Mouse (Mus musculus): ENCODE data around the gene Wipf1. TPM values are rescaled to one million over a fixed set of nuclear protein-coding genes. Genes with fewer than 3 reads are reported as not detected.

The Wipf1 gene
- polyA plus RNA-seq, 1 experiment from 2014 or later: 10.3 TPM

GRCm38 (mm10) chr2:73389951-73390350, 139.6 kb downstream of the Wipf1 start:
- Histone ChIP-seq H3K36me3 (ENCODE audit: control insufficient read depth, insufficient read depth) (no peaks in the 10 kb centered on the region), H3K9me3 (ENCODE audit: control insufficient read depth) (no peaks in the 10 kb centered on the region), H3K27me3 (replicated peaks; ENCODE audit: control insufficient read depth, insufficient read depth, low read length) (no peaks in the 10 kb centered on the region), H3K9ac (ENCODE audit: low read depth, low read length) (no peak overlapping the region), H3K4me1 (replicated peaks; ENCODE audit: control insufficient read depth, insufficient read depth, low read length) (no peaks in the 10 kb centered on the region), H3K4me3 (ENCODE audit: low read depth, low read length) (no peak overlapping the region), H3K4me2 (replicated peaks; ENCODE audit: low read depth) (no peak overlapping the region), H3K27ac (ENCODE audit: low read depth, low read length) (no peak overlapping the region)
- no peak for TF ChIP-seq CTCF (IDR thresholded peaks at IDR 0.05; ENCODE audit: low read depth)
- 89% methylated on average over 3 of the region's 3 CpGs for WGBS
- ATAC-seq: no peak

- no peak for ATAC-seq
- no peak overlapping the region for H3K27ac ChIP-seq (ENCODE audit: low read depth, low read length)
- no peak overlapping the region for H3K4me2 ChIP-seq (replicated peaks; ENCODE audit: low read depth)
- no peaks in the 10 kb centered on the region for H3K4me1 ChIP-seq (replicated peaks; ENCODE audit: control insufficient read depth, insufficient read depth, low read length)
- WGBS: 87% methylated on average over 1 of the region's 1 CpGs
- H3K4me3 ChIP-seq (ENCODE audit: low read depth, low read length): no peak overlapping the region
- TF ChIP-seq CTCF (IDR thresholded peaks at IDR 0.05; ENCODE audit: low read depth): no peak
- H3K36me3 ChIP-seq (ENCODE audit: control insufficient read depth, insufficient read depth): no peaks in the 10 kb centered on the region
- H3K9ac ChIP-seq (ENCODE audit: low read depth, low read length): no peak overlapping the region
- H3K9me3 ChIP-seq (ENCODE audit: control insufficient read depth): no peaks in the 10 kb centered on the region
- no peaks in the 10 kb centered on the region for H3K27me3 ChIP-seq (replicated peaks; ENCODE audit: control insufficient read depth, insufficient read depth, low read length)
Observed at GRCm38 (mm10) chr2:73387806-73388205, 141.7 kb downstream of the Wipf1 start.

GRCm38 (mm10) chr2:73386356-73387046, 143.0 kb downstream of the Wipf1 start, which contains the start of gene Gpr155:
Gene Gpr155 (minus strand): TSS chr2:73386572.
- 0 out of 2 replicates have a peak, but pooled peaks have one; percentile 9 for TF ChIP-seq CTCF (IDR thresholded peaks at IDR 0.05; ENCODE audit: low read depth)
- Histone ChIP-seq H3K27ac (ENCODE audit: low read depth, low read length) (peak within 1 kb of the TSS; percentile 78), H3K4me2 (replicated peaks; ENCODE audit: low read depth) (peak within 1 kb of the TSS; percentile 99), H3K4me3 (ENCODE audit: low read depth, low read length) (peak within 1 kb of the TSS; percentile 68), H3K27me3 (replicated peaks; ENCODE audit: control insufficient read depth, insufficient read depth, low read length) (no peaks in the 10 kb centered on the region), H3K9ac (ENCODE audit: low read depth, low read length) (peak within 1 kb of the TSS; percentile 62), H3K9me3 (ENCODE audit: control insufficient read depth) (no peaks in the 10 kb centered on the region), H3K36me3 (ENCODE audit: control insufficient read depth, insufficient read depth) (peaks cover 7% of the 10 kb centered on the region; the same call in 1 of the 2 replicates), H3K4me1 (replicated peaks; ENCODE audit: control insufficient read depth, insufficient read depth, low read length) (no peaks in the 10 kb centered on the region)
- ATAC-seq: peak; percentile 98
- under 1% methylated on average over 44 of the region's 44 CpGs for WGBS

- Histone ChIP-seq H3K4me3 (ENCODE audit: low read depth, low read length) (peak overlapping the region; percentile 68), H3K27me3 (replicated peaks; ENCODE audit: control insufficient read depth, insufficient read depth, low read length) (no peaks in the 10 kb centered on the region), H3K4me2 (replicated peaks; ENCODE audit: low read depth) (peak overlapping the region; percentile 99), H3K36me3 (ENCODE audit: control insufficient read depth, insufficient read depth) (peaks cover 7% of the 10 kb centered on the region; the same call in 1 of the 2 replicates), H3K27ac (ENCODE audit: low read depth, low read length) (peak overlapping the region; percentile 72; the same call in 1 of the 2 replicates), H3K9me3 (ENCODE audit: control insufficient read depth) (no peaks in the 10 kb centered on the region), H3K9ac (ENCODE audit: low read depth, low read length) (peak overlapping the region; percentile 62), H3K4me1 (replicated peaks; ENCODE audit: control insufficient read depth, insufficient read depth, low read length) (no peaks in the 10 kb centered on the region)
- peak; percentile 19 for ATAC-seq
- no peak for TF ChIP-seq CTCF (IDR thresholded peaks at IDR 0.05; ENCODE audit: low read depth)
- under 1% methylated on average over 28 of the region's 29 CpGs for WGBS
Observed at GRCm38 (mm10) chr2:73385641-73386355, 143.7 kb downstream of the Wipf1 start.

GRCm38 (mm10) chr2:73385172-73385571, 144.4 kb downstream of the Wipf1 start:
- H3K27me3 ChIP-seq (replicated peaks; ENCODE audit: control insufficient read depth, insufficient read depth, low read length): no peaks in the 10 kb centered on the region
- H3K9ac ChIP-seq (ENCODE audit: low read depth, low read length): no peak overlapping the region
- no peaks in the 10 kb centered on the region for H3K9me3 ChIP-seq (ENCODE audit: control insufficient read depth)
- H3K4me3 ChIP-seq (ENCODE audit: low read depth, low read length): peak overlapping the region; percentile 68; the same call in 1 of the 2 replicates
- ATAC-seq: no peak
- TF ChIP-seq CTCF (IDR thresholded peaks at IDR 0.05; ENCODE audit: low read depth): no peak
- peak overlapping the region; percentile 99 for H3K4me2 ChIP-seq (replicated peaks; ENCODE audit: low read depth)
- 69% methylated on average over 4 of the region's 4 CpGs for WGBS
- peaks cover 7% of the 10 kb centered on the region; the same call in 1 of the 2 replicates for H3K36me3 ChIP-seq (ENCODE audit: control insufficient read depth, insufficient read depth)
- no peaks in the 10 kb centered on the region for H3K4me1 ChIP-seq (replicated peaks; ENCODE audit: control insufficient read depth, insufficient read depth, low read length)
- H3K27ac ChIP-seq (ENCODE audit: low read depth, low read length): no peak overlapping the region

GRCm38 (mm10) chr2:73380298-73380975, 149.1 kb downstream of the Wipf1 start:
- Histone ChIP-seq H3K4me2 (replicated peaks; ENCODE audit: low read depth) (no peak overlapping the region), H3K4me1 (replicated peaks; ENCODE audit: control insufficient read depth, insufficient read depth, low read length) (no peaks in the 10 kb centered on the region), H3K9me3 (ENCODE audit: control insufficient read depth) (no peaks in the 10 kb centered on the region), H3K27ac (ENCODE audit: low read depth, low read length) (no peak overlapping the region), H3K27me3 (replicated peaks; ENCODE audit: control insufficient read depth, insufficient read depth, low read length) (no peaks in the 10 kb centered on the region), H3K9ac (ENCODE audit: low read depth, low read length) (no peak overlapping the region), H3K4me3 (ENCODE audit: low read depth, low read length) (no peak overlapping the region), H3K36me3 (ENCODE audit: control insufficient read depth, insufficient read depth) (peaks cover 7% of the 10 kb centered on the region; the same call in 1 of the 2 replicates)
- TF ChIP-seq CTCF (IDR thresholded peaks at IDR 0.05; ENCODE audit: low read depth): no peak
- WGBS: 48% methylated on average over 9 of the region's 9 CpGs
- ATAC-seq: no peak
